Mouse (Mus musculus) liver, embryonic 18 days (tissue): ENCODE measurements around the gene Cldn20. TPM values are rescaled to one million over a fixed set of nuclear protein-coding genes. Genes with fewer than 3 reads are reported as not detected.

Experiments used
- polyA plus RNA-seq: library from polyadenylated mRNA; depleted of rRNA; stranded (reverse); fragments of >200 nt; gene quantifications from 2 replicates; pipeline ENCODE4 v1.2.3, GENCODE M21; 2012; rRNA removed

Gene Cldn20
- polyA plus RNA-seq, result 0.06 and 0.07 TPM in 2 replicates

GRCm38 (mm10) chr17:3532254-3532653, at the start of gene Cldn20:
TSS of gene Cldn20 (plus strand) at chr17:3532554.

GRCm38 (mm10) chr17:3557331-3558311, 25.3 kb downstream of the Cldn20 start, which contains the start of gene Tfb1m:
TSS of gene Tfb1m (minus strand) at chr17:3557781.

Other genes starting within 250 kb of the Cldn20 start
- gene Tiam2, start 206.0 kb upstream of the Cldn20 start, polyA plus RNA-seq, result 0.68 and 0.92 TPM in 2 replicates
- 9.2 and 9.8 TPM in 2 replicates for gene Tfb1m, start 25.2 kb downstream of the Cldn20 start, polyA plus RNA-seq
- not detected in 2 replicates for gene Nox3, start 163.7 kb downstream of the Cldn20 start, polyA plus RNA-seq